Mouse (Mus musculus): ENCODE data around the gene Esp6. TPM values are rescaled to one million over a fixed set of nuclear protein-coding genes. Genes with fewer than 3 reads are reported as not detected.
"Not testable (repeated sequence)": the region's sequence is repeated elsewhere in the genome, so short reads cannot be mapped to it uniquely, and the experiment has no call there.

The Esp6 gene
- not detected in 2 replicates for polyA plus RNA-seq (2014; fragmentation: Nextera tagmentation; extraction: Ambion mirVana)

GRCm38 (mm10) chr17:40561207-40561606, at the start of gene Esp6:
Gene Esp6 (plus strand): TSS chr17:40561507.
- Histone ChIP-seq H3K4me1 (replicated peaks; ENCODE audit: control insufficient read depth, insufficient read depth, low read length) (no peaks in the 10 kb centered on the region), H3K4me2 (replicated peaks; ENCODE audit: low read depth, low read length) (no peak within 1 kb of the TSS), H3K27ac (ENCODE audit: low read depth, low read length) (no peak within 1 kb of the TSS), H3K9ac (ENCODE audit: low read depth, low read length) (no peak within 1 kb of the TSS), H3K9me3 (ENCODE audit: control insufficient read depth, low read length) (no peaks in the 10 kb centered on the region), H3K36me3 (ENCODE audit: control insufficient read depth, insufficient read depth, low read length) (no peaks in the 10 kb centered on the region), H3K27me3 (ENCODE audit: control insufficient read depth, insufficient read depth, low read length) (no peaks in the 10 kb centered on the region), H3K4me3 (ENCODE audit: low read depth, low read length) (no peak within 1 kb of the TSS)
- no peak for DNase-seq (ENCODE audit: low spot score)
- ATAC-seq (ENCODE audit: low FRiP score) = no peak
- WGBS = 89% methylated on average over 5 of the region's 5 CpGs

- no peaks in the 10 kb centered on the region for H3K4me1 ChIP-seq (replicated peaks; ENCODE audit: control insufficient read depth, insufficient read depth, low read length)
- DNase-seq (ENCODE audit: low spot score) = no peak
These were observed 41.5 kb upstream of the Esp6 start, which contains the start of gene Esp8 for GRCm38 (mm10) chr17:40519818-40520217. Gene Esp8 (plus strand): TSS chr17:40520022.

GRCm38 (mm10) chr17:40529813-40530212, 31.5 kb upstream of the Esp6 start:
- H3K36me3 ChIP-seq (ENCODE audit: control insufficient read depth, insufficient read depth, low read length) = no peaks in the 10 kb centered on the region
- no peak overlapping the region for H3K9ac ChIP-seq (ENCODE audit: low read depth, low read length)
- no peak for ATAC-seq (ENCODE audit: low FRiP score)
- no peaks in the 10 kb centered on the region for H3K9me3 ChIP-seq (ENCODE audit: control insufficient read depth, low read length)
- no peaks in the 10 kb centered on the region for H3K27me3 ChIP-seq (ENCODE audit: control insufficient read depth, insufficient read depth, low read length)
- H3K4me1 ChIP-seq (replicated peaks; ENCODE audit: control insufficient read depth, insufficient read depth, low read length) = no peaks in the 10 kb centered on the region
- no peak overlapping the region for H3K27ac ChIP-seq (ENCODE audit: low read depth, low read length)
- WGBS = 88% methylated on average over 3 of the region's 3 CpGs
- H3K4me3 ChIP-seq (ENCODE audit: low read depth, low read length) = no peak overlapping the region
- DNase-seq (ENCODE audit: low spot score) = no peak
- no peak overlapping the region for H3K4me2 ChIP-seq (replicated peaks; ENCODE audit: low read depth, low read length)

More at GRCm38 (mm10) chr17:40519818-40520217, 41.5 kb upstream of the Esp6 start, which contains the start of gene Esp8:
- Histone ChIP-seq H3K4me2 (replicated peaks; ENCODE audit: low read depth, low read length) (no peak within 1 kb of the TSS), H3K9me3 (ENCODE audit: control insufficient read depth, low read length) (no peaks in the 10 kb centered on the region), H3K9ac (ENCODE audit: low read depth, low read length) (no peak within 1 kb of the TSS), H3K27me3 (ENCODE audit: control insufficient read depth, insufficient read depth, low read length) (no peaks in the 10 kb centered on the region), H3K36me3 (ENCODE audit: control insufficient read depth, insufficient read depth, low read length) (no peaks in the 10 kb centered on the region), H3K27ac (ENCODE audit: low read depth, low read length) (no peak within 1 kb of the TSS), H3K4me3 (ENCODE audit: low read depth, low read length) (no peak within 1 kb of the TSS)
- ATAC-seq (ENCODE audit: low FRiP score) = no peak
- 48% methylated on average over 3 of the region's 3 CpGs for WGBS

GRCm38 (mm10) chr17:40531147-40531546, 30.2 kb upstream of the Esp6 start:
- DNase-seq (ENCODE audit: low spot score) = no peak
- no peak for ATAC-seq (ENCODE audit: low FRiP score)
- H3K4me1 ChIP-seq (replicated peaks; ENCODE audit: control insufficient read depth, insufficient read depth, low read length) = no peaks in the 10 kb centered on the region
- no peaks in the 10 kb centered on the region for H3K36me3 ChIP-seq (ENCODE audit: control insufficient read depth, insufficient read depth, low read length)
- no peak overlapping the region for H3K9ac ChIP-seq (ENCODE audit: low read depth, low read length)
- 73% methylated on average over 1 of the region's 1 CpGs for WGBS
- H3K27me3 ChIP-seq (ENCODE audit: control insufficient read depth, insufficient read depth, low read length) = no peaks in the 10 kb centered on the region
- H3K9me3 ChIP-seq (ENCODE audit: control insufficient read depth, low read length) = no peaks in the 10 kb centered on the region
- H3K4me2 ChIP-seq (replicated peaks; ENCODE audit: low read depth, low read length) = no peak overlapping the region
- no peak overlapping the region for H3K4me3 ChIP-seq (ENCODE audit: low read depth, low read length)
- no peak overlapping the region for H3K27ac ChIP-seq (ENCODE audit: low read depth, low read length)

- not testable (repeated sequence) for ATAC-seq (ENCODE audit: low FRiP score)
- 88% methylated on average over 5 of the region's 5 CpGs for WGBS
These were observed 14.3 kb upstream of the Esp6 start for GRCm38 (mm10) chr17:40547005-40547404.

GRCm38 (mm10) chr17:40553470-40553869, 7.8 kb upstream of the Esp6 start:
- no peaks in the 10 kb centered on the region for H3K9me3 ChIP-seq (ENCODE audit: control insufficient read depth, low read length)
- DNase-seq (ENCODE audit: low spot score) = no peak
- H3K9ac ChIP-seq (ENCODE audit: low read depth, low read length) = no peak overlapping the region
- no peaks in the 10 kb centered on the region for H3K36me3 ChIP-seq (ENCODE audit: control insufficient read depth, insufficient read depth, low read length)
- no peaks in the 10 kb centered on the region for H3K4me1 ChIP-seq (replicated peaks; ENCODE audit: control insufficient read depth, insufficient read depth, low read length)
- no peak overlapping the region for H3K4me3 ChIP-seq (ENCODE audit: low read depth, low read length)
- no peak overlapping the region for H3K4me2 ChIP-seq (replicated peaks; ENCODE audit: low read depth, low read length)
- ATAC-seq (ENCODE audit: low FRiP score) = no peak
- no peaks in the 10 kb centered on the region for H3K27me3 ChIP-seq (ENCODE audit: control insufficient read depth, insufficient read depth, low read length)
- no peak overlapping the region for H3K27ac ChIP-seq (ENCODE audit: low read depth, low read length)
- 62% methylated on average over 1 of the region's 1 CpGs for WGBS

More at GRCm38 (mm10) chr17:40547005-40547404, 14.3 kb upstream of the Esp6 start:
- not testable (repeated sequence) for H3K4me1 ChIP-seq (replicated peaks; ENCODE audit: control insufficient read depth, insufficient read depth, low read length); H3K4me2 ChIP-seq (replicated peaks; ENCODE audit: low read depth, low read length); H3K36me3 ChIP-seq (ENCODE audit: control insufficient read depth, insufficient read depth, low read length); DNase-seq (ENCODE audit: low spot score); H3K9me3 ChIP-seq (ENCODE audit: control insufficient read depth, low read length); H3K27ac ChIP-seq (ENCODE audit: low read depth, low read length); H3K27me3 ChIP-seq (ENCODE audit: control insufficient read depth, insufficient read depth, low read length); H3K9ac ChIP-seq (ENCODE audit: low read depth, low read length); H3K4me3 ChIP-seq (ENCODE audit: low read depth, low read length)

- not testable (repeated sequence) for H3K27ac ChIP-seq (ENCODE audit: low read depth, low read length); H3K27me3 ChIP-seq (ENCODE audit: control insufficient read depth, insufficient read depth, low read length); H3K4me3 ChIP-seq (ENCODE audit: low read depth, low read length); H3K4me1 ChIP-seq (replicated peaks; ENCODE audit: control insufficient read depth, insufficient read depth, low read length); DNase-seq (ENCODE audit: low spot score); H3K9me3 ChIP-seq (ENCODE audit: control insufficient read depth, low read length); ATAC-seq (ENCODE audit: low FRiP score); H3K36me3 ChIP-seq (ENCODE audit: control insufficient read depth, insufficient read depth, low read length); H3K4me2 ChIP-seq (replicated peaks; ENCODE audit: low read depth, low read length); H3K9ac ChIP-seq (ENCODE audit: low read depth, low read length)
- WGBS = 44% methylated on average over 6 of the region's 6 CpGs
These were observed 22.6 kb downstream of the Esp6 start for GRCm38 (mm10) chr17:40583906-40584305.

- Histone ChIP-seq H3K36me3 (ENCODE audit: control insufficient read depth, insufficient read depth, low read length) (no peaks in the 10 kb centered on the region), H3K9me3 (ENCODE audit: control insufficient read depth, low read length) (no peaks in the 10 kb centered on the region), H3K4me3 (ENCODE audit: low read depth, low read length) (no peak overlapping the region), H3K9ac (ENCODE audit: low read depth, low read length) (no peak overlapping the region), H3K27me3 (ENCODE audit: control insufficient read depth, insufficient read depth, low read length) (no peaks in the 10 kb centered on the region), H3K4me2 (replicated peaks; ENCODE audit: low read depth, low read length) (no peak overlapping the region), H3K27ac (ENCODE audit: low read depth, low read length) (no peak overlapping the region), H3K4me1 (replicated peaks; ENCODE audit: control insufficient read depth, insufficient read depth, low read length) (no peaks in the 10 kb centered on the region)
- no peak for ATAC-seq (ENCODE audit: low FRiP score)
- DNase-seq (ENCODE audit: low spot score) = no peak
These were observed 30.0 kb downstream of the Esp6 start for GRCm38 (mm10) chr17:40591297-40591696.

GRCm38 (mm10) chr17:40598294-40598693, 37.0 kb downstream of the Esp6 start, which contains the start of gene Esp4:
Gene Esp4 (plus strand): TSS chr17:40598594.
- H3K27me3 ChIP-seq (ENCODE audit: control insufficient read depth, insufficient read depth, low read length) = no peaks in the 10 kb centered on the region
- no peak within 1 kb of the TSS for H3K9ac ChIP-seq (ENCODE audit: low read depth, low read length)
- H3K4me3 ChIP-seq (ENCODE audit: low read depth, low read length) = no peak within 1 kb of the TSS
- H3K4me1 ChIP-seq (replicated peaks; ENCODE audit: control insufficient read depth, insufficient read depth, low read length) = no peaks in the 10 kb centered on the region
- DNase-seq (ENCODE audit: low spot score) (no peak), ATAC-seq (ENCODE audit: low FRiP score) (no peak)
- no peaks in the 10 kb centered on the region for H3K36me3 ChIP-seq (ENCODE audit: control insufficient read depth, insufficient read depth, low read length)
- H3K27ac ChIP-seq (ENCODE audit: low read depth, low read length) = no peak within 1 kb of the TSS
- no peaks in the 10 kb centered on the region for H3K9me3 ChIP-seq (ENCODE audit: control insufficient read depth, low read length)
- no peak within 1 kb of the TSS for H3K4me2 ChIP-seq (replicated peaks; ENCODE audit: low read depth, low read length)

Measured in hindbrain, embryonic 11.5 days (tissue).